23 mouse cellular contexts compared by ENCODE assay signal in genomic region chr1:150706502-150706901, GRCm38 (mm10).
DNase-seq lines count a peak whose midpoint lies in the region; ATAC-seq and TF ChIP-seq lines count a peak whose summit lies in the region.
"Had no signal": no experiment of that assay in that cellular context is flagged by ENCODE, and none has a peak within 500 bp of the region (broad histone marks: within the 10 kb centered on the region; RNA-seq: fewer than 3 reads in every experiment).

No protein-coding gene starts in this region.

- no peak overlapping the region for H3K27ac ChIP-seq in kidney, adult 2 months (ENCODE audit: insufficient read depth, low read depth, low read length)
- no peak overlapping the region for H3K27ac ChIP-seq in limb, embryonic 11.5 days (replicated peaks; ENCODE audit: low read depth, low read length)
- H3K27ac ChIP-seq: embryonic facial prominence, embryonic 13.5 days; embryonic facial prominence, embryonic 15.5 days; forebrain, embryonic 10.5 days; forebrain, embryonic 12.5 days had no signal

- H3K4me1 ChIP-seq in kidney, adult 2 months (ENCODE audit: control insufficient read depth, insufficient read depth, low read length) = no peaks in the 10 kb centered on the region
- H3K4me1 ChIP-seq in limb, embryonic 11.5 days (ENCODE audit: control insufficient read depth, insufficient read depth, low read length) = no peaks in the 10 kb centered on the region
- no peaks in the 10 kb centered on the region for H3K4me1 ChIP-seq in lung, adult 2 months (ENCODE audit: control insufficient read depth, insufficient read depth, low read length)
- H3K4me1 ChIP-seq: embryonic facial prominence, embryonic 13.5 days; embryonic facial prominence, embryonic 15.5 days; forebrain, embryonic 10.5 days; forebrain, embryonic 12.5 days had no signal

- no peaks in the 10 kb centered on the region for H3K36me3 ChIP-seq in kidney, adult 2 months (ENCODE audit: control insufficient read depth, insufficient read depth, low read length)
- H3K36me3 ChIP-seq in limb, embryonic 11.5 days (ENCODE audit: control insufficient read depth, insufficient read depth, low read length) = no peaks in the 10 kb centered on the region
- H3K36me3 ChIP-seq: embryonic facial prominence, embryonic 15.5 days; forebrain, embryonic 10.5 days; forebrain, embryonic 12.5 days had no signal

- H3K9me3 ChIP-seq in limb, embryonic 11.5 days (ENCODE audit: control insufficient read depth, low read length) = no peaks in the 10 kb centered on the region
- H3K9me3 ChIP-seq: embryonic facial prominence, embryonic 13.5 days; embryonic facial prominence, embryonic 15.5 days; forebrain, embryonic 10.5 days; forebrain, embryonic 12.5 days had no signal

- peak; percentile 4 for DNase-seq in kidney, adult 2 months
- DNase-seq in kidney, adult 11 months = no peak
- DNase-seq in hindlimb bud, embryonic 11.5 days (ENCODE audit: extremely low spot score, low read depth, low spot score) = peak; percentile 14
- peak; percentile 58 for DNase-seq in limb, embryonic 11.5 days (ENCODE audit: low spot score)
- DNase-seq in thymus, postnatal 14 days = no peak
- DNase-seq in lung, adult 2 months = no peak
- DNase-seq: adrenal gland, adult 2 months; adrenal gland, postnatal 10 days; adrenal gland, postnatal 25 days; cerebellum, adult 11 months; cerebellum, adult 18-20 months; cerebellum, adult 8-10 months; cerebellum, adult 9-11 months; cerebellum, postnatal 14 days; cerebellum, postnatal 36 days; embryo, embryonic 11 days had no signal

- H3K27me3 ChIP-seq in kidney, adult 2 months (replicated peaks; ENCODE audit: control insufficient read depth, insufficient read depth, low read length) = no peaks in the 10 kb centered on the region
- H3K27me3 ChIP-seq in limb, embryonic 11.5 days (ENCODE audit: control insufficient read depth, insufficient read depth, low read length) = no peaks in the 10 kb centered on the region
- H3K27me3 ChIP-seq: embryonic facial prominence, embryonic 13.5 days; embryonic facial prominence, embryonic 15.5 days; forebrain, embryonic 12.5 days had no signal

- TF ChIP-seq POLR2A in kidney, adult 2 months (IDR thresholded peaks at IDR 0.05; ENCODE audit: low read depth, low read length) = no peak
- no peak for TF ChIP-seq POLR2A in lung, adult 2 months (IDR thresholded peaks at IDR 0.05; ENCODE audit: borderline replicate concordance, extremely low read depth, low read depth, low read length)

- no peak for TF ChIP-seq CTCF in kidney, adult 2 months (conservative IDR thresholded peaks at IDR 0.05; ENCODE audit: insufficient read depth, insufficient read length, low read depth, low read length)
- no peak for TF ChIP-seq CTCF in lung, adult 2 months (IDR thresholded peaks at IDR 0.05; ENCODE audit: insufficient read depth, low read length)

- no peak overlapping the region for H3K4me2 ChIP-seq in limb, embryonic 11.5 days (ENCODE audit: low read depth, severe bottlenecking)
- H3K4me2 ChIP-seq: embryonic facial prominence, embryonic 13.5 days; embryonic facial prominence, embryonic 15.5 days; forebrain, embryonic 12.5 days had no signal

- 80% methylated on average over 4 of the region's 4 CpGs for whole genome bisulfite sequencing in kidney, adult 2 months
- 33% methylated on average over 4 of the region's 4 CpGs for WGBS in limb, embryonic 11.5 days
- 65% methylated on average over 4 of the region's 4 CpGs for WGBS in lung, adult 2 months

- no peak overlapping the region for H3K9ac ChIP-seq in limb, embryonic 11.5 days (ENCODE audit: low read length)
- H3K9ac ChIP-seq: embryonic facial prominence, embryonic 13.5 days; embryonic facial prominence, embryonic 15.5 days; forebrain, embryonic 12.5 days had no signal

- peak; percentile 65; the same call in 1 of the 2 replicates for ATAC-seq in limb, embryonic 11.5 days (ENCODE audit: insufficient number of reproducible peaks, low FRiP score, low TSS enrichment, low read depth)
- ATAC-seq: forebrain, embryonic 14.5 days; forebrain, embryonic 16.5 days had no signal

- no peak overlapping the region for H3K4me3 ChIP-seq in kidney, adult 2 months (ENCODE audit: insufficient read depth, low read depth, low read length)
- H3K4me3 ChIP-seq in limb, embryonic 11.5 days (ENCODE audit: low read depth, low read length) = no peak overlapping the region
- no peak overlapping the region for H3K4me3 ChIP-seq in lung, adult 2 months (replicated peaks; ENCODE audit: extremely low read depth, low read depth, low read length)
- H3K4me3 ChIP-seq: embryonic facial prominence, embryonic 13.5 days; embryonic facial prominence, embryonic 15.5 days; erythroblast, embryonic 14.5 days; forebrain, embryonic 10.5 days; forebrain, embryonic 12.5 days had no signal

Comparison
In these comparisons a context has a peak if more than half of its experiments do, and no peak if none do; other contexts are left out.
1. DNase-seq: peak in kidney, adult 2 months (single experiment), hindlimb bud, embryonic 11.5 days (single experiment) and limb, embryonic 11.5 days (single experiment); none in kidney, adult 11 months (single experiment), thymus, postnatal 14 days (single experiment) and lung, adult 2 months (single experiment).